Mouse (Mus musculus): ENCODE results near the gene Ptprk. TPM values are rescaled to one million over a fixed set of nuclear protein-coding genes. Genes with fewer than 3 reads are reported as not detected.

Ptprk gene
- polyA plus RNA-seq, 2 experiments from 2014 or later, result 0.81 TPM; not detected in 1

DNA sequence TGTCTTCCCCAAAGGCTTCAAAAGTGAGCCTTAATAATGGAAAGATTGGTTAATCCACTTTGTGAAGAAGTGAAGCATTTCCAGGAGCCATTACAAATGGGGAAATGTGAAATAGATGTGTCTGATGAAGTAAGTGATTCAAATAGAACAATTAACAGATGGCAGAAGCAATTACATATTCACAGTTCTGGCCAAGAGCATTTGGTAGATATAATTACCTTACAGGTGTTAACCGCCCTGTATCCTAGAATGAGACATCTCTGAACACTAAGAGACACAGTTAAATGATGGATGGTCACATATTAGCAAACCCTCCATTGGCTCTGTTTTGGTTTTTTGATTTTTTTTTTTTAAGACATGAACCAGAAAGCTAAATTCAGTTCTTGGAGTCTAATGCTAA lies 361.5 kb downstream of the Ptprk start:
- ATAC-seq, result no peak

DNA sequence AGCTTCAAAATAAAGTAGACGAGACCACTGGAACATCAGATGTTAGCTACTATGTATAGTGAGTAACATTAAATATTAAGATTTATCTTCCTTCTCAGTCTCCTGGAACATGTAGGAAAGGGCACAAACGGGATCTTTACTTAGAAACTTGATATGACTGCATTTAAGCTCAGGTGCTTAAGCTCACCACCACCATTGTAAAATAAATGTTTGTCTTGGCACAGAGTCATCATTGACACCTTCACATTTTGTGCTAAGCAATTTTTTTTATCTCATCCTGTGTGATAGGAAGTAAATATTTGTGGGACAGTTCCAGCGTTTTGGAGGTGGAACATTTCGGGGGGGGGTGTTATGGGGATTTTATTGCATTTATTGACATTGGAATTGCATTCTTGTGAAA lies 375.2 kb downstream of the Ptprk start:
- ATAC-seq, result no peak

DNA sequence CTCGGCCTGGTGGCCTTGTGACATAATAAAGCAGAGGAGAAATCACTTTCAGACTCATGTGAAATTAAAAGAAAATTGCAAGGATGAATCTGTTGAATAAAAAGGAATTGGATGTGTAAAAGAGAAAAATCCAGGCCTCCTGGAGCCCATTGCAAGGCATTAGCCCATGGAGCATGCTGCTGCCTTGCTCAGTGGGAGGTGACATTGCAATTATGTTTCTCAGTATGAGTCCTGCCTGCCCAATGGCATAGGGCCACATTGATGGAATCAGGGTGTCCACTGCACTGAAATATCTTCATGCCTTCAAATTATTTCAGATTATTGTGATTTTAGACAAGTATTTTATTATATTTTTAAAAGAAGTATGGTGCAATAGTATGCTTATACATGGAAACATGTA lies 376.0 kb downstream of the Ptprk start:
- no peak for ATAC-seq

DNA sequence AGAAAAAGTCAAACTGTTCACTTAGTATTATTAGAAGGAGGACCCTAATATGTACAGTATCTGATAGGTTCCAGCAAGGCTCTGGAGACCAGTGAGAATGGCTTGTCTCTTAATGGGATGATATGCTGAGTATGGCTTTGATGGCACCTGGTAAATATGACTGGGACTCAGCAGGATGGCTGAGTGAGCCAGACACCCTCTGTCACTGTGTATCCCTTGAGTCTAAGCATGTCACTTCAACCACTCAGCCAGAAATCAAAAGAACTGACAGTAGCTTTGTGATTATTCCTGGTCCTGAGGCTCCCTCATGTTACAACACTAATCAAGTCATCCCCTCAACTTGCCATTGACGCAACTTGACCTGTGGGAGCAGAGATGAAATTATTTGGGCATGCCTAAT lies 383.4 kb downstream of the Ptprk start:
- ATAC-seq, result no peak

DNA sequence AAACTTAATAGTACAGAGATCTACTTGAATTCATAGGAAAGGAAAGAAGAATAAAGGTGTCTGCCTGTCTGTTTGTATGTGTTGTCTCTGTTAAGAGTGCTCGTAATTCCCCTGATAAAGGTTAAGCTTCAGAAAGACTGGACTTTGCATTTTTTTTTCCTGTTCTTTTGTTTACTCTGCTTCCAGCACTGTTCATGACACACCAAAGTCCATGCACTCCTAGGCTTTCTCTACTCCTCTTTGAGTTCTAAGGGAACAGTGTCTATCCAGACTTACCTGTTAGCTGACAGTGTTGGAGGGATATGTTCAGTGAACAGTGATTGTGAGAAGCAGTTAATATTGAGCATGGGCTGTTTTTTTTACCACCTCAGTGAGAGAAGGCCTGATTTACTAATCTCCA lies 385.3 kb downstream of the Ptprk start:
- no peak for ATAC-seq

DNA sequence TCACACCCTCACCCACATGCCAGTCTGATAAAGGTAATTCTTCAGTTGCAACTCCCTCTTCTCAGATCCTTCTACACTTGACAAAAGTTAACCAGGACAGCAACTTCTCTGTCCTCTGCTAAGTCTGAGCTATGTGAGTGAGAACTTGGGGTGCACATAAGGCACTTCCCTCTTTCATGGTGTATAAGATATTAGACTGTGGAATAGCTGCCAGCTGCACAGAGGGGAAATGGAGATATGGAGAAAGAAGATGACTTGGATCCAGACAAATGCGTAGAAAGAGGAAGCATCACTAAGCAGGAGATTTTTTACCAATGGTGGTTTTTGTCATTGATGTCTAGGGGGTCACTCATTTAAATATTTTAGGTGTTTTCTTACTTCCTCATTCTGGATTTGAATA lies 389.1 kb downstream of the Ptprk start:
- no peak for ATAC-seq

DNA sequence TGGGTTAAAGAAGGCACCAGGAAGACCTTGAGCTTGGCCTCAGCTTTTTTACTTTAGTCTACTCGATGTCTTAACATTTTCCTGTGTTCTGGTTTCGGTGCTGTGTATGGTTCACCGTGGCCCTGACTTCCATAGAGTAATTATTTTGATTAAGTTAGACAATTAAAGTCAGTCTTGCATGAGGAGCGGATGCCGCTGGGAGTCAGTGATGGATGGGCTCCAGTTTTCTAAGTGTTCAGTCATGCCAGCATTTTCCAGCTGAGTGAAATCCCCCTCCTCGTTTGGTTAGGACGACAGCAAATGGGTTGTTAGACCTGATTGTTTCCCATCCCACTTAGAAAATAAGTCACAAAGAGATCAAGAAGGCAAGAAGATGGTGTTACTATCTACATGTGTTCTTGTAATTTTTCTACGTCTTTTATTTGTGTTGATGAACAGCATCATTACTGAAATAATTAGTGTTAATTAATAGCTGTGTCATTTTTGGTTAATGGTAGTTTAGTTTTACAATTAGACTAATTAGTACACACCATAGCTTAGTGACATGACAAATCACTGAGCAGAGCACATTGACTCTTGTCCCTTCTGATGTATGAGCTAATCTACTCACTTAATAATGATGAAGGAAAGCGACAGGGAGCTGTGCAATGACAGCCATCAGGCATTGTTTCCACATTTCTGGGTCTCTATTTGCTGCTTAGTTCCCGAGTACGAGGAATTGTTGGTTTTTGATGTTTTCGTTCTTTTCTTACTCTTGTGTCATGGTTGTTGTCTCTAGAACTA lies 390.3 kb downstream of the Ptprk start:
- no peak for ATAC-seq

DNA sequence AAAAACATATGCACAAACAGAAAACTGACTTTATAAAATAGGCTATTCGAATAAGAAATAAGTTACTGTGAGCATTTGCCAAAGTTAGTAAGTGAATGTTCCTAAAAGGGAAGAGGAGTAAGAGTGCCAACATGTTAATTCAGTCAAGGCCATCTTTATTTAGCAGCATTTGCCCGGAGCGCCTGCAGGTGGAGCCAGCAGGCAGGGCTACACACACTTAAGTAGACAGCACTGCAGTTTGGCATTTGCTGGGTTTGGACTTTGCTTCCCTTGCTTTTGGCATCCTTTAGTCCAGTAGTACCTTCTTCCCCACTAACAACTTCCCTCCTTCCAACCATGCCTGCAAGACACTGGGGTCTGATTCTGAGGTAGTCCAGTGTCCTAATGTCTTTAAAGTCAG lies 411.0 kb downstream of the Ptprk start:
- ATAC-seq, result peak; percentile 90

DNA sequence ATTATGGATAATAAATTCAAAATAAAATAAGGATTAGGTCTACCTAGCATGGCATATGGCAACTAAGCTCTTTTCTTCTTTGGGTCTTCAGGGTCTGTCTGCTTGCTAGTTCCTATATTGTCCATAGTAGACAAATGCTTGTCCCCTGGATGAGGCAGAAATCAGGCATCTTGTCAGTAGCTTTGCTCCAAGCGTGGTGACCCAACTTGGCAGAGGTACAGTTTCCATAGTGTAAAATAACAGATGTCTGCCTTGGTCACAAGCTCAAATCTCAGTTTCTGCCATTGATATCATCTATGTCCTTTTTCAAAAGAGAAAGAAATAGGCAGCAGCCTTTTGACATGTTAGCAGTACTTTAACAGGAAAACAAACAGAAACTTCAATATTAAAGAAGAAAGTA lies 416.4 kb downstream of the Ptprk start:
- ATAC-seq, result no peak

DNA sequence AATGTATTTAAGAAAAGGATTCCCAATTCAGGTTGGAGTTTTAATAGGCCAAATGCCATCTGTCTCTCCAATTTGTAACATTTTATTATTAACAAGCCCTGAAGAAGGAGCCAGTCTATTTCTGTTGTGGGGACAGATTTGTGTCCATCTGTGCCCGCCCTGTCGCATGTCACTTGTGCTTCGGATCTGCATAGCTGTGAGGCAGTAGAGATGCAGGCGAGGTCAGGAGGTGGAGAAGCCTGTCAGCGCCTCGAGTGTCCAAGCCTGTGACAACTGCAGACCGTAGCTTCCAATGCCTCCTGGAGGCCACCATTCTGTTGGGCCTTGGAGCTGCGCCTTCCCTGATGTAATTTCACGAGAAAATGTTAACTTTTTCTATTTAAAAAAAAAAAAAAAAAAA lies 417.6 kb downstream of the Ptprk start:
- no peak for ATAC-seq

DNA sequence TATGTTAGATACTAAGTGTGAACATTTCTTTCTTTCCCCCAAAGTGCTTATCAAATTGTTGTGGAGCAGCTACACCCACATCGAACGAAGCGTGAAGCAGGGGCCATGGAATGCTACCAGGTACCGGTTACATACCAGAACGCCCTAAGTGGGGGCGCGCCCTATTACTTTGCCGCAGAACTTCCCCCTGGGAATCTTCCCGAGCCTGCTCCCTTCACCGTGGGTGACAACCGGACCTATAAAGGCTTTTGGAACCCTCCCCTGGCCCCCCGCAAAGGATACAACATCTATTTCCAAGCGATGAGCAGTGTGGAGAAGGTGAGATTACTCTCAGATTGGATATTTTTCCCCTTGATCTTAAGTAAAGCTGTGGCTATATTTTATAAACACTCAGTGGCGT lies 418.2 kb downstream of the Ptprk start:
- ATAC-seq, result no peak

DNA sequence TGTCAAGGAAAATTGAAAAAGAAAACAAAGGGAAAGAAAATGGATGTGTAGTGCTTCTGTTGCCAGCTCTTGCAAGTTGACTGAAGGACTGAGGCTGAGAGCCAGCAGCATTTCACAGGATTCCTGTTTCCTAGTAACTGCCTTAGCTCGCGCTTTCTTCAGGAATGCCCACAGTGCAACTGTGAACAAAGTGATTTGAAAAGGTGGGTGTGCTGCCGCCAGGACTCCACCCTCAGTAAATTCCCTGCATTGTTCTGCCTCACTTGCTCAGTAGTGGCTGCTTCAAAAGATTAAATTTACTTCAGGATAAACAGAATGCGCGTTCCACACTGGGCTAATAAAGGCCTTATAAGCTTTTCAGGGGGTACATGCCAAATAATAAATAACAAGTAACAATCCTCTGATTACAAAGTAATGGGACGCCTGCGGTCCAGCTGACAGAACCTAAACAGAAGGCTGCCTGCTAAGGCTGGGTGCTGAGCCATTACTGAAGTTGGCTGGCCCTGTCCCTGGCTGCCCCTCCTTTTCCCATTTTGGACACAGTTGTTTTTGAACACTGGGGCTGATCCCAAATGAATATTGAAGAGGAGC lies 418.7 kb downstream of the Ptprk start:
- ATAC-seq, result no peak

DNA sequence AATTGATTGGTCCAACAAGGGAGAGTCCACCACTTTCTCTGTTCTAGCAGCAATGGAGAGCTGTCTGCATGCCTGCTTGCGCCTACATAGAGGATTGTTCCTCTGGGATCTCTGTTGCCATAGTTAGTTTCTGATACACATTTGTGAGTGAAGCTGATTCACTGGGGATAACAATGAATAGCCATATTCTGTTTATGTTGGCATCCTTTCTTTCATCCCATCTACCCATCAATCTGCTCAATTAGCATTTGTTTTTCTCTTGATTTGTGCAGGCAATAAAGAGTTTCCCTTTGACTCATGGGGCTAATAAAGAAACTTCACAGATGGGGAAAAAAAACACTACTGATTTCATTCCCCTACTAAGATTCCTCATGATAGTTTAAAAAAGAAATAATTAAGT lies 423.2 kb downstream of the Ptprk start:
- ATAC-seq, result no peak

DNA sequence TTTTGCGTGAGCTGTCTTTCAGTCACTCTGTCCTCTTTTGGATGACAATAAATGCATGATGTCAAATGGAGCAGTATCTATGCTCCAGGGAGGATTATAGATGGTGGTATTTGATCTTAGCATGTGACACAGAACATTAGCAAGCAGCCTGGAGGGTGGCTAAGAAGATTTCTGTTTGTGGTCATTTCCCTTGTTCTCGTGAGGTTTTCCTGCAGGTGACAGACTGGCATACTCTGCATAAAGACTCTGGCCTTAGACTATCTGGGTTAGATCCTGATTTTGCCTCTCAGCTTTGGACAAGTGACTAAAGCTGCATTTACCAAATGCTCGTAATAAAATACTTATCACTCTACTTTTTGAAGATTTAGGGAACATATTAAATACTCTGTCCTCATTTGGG lies 423.9 kb downstream of the Ptprk start:
- ATAC-seq, result no peak

DNA sequence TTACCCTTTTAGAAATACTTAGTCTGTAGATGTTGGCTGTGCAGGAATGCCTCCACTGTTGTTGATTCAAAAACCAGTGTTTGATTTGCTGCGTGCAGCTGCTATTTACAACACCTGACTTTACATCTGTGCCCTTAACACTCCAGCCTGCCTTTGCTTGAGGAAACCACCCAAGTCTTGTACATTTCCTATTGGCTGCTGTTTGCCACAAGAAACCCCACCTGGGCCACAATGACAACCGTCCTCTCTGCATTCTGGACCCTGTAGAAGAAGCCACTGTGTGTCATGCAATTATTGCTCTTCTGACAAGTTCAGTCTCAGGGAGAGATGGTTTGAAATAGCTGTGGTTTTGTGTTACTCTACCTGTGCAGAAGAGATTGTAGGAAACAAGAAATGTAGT lies 439.0 kb downstream of the Ptprk start:
- no peak for ATAC-seq

DNA sequence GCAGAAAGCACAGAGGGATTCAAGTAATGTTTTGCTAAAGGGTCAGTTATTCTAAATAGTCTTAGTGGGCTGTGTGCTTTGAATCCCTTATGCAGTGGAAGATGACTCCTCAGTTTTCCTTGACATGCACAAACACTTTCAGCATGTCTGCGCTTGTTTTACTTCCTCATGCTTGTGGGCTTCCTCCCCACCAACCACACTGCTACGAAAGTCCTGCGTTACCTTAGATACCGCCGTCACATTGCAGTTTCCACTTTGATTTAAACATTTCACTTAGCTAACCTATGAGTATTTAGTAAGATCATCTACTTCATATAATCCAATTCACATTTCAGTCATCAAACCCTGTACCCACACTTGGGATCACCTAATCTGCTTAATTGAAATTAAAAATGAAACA lies 441.5 kb downstream of the Ptprk start:
- peak; percentile 64 for ATAC-seq

DNA sequence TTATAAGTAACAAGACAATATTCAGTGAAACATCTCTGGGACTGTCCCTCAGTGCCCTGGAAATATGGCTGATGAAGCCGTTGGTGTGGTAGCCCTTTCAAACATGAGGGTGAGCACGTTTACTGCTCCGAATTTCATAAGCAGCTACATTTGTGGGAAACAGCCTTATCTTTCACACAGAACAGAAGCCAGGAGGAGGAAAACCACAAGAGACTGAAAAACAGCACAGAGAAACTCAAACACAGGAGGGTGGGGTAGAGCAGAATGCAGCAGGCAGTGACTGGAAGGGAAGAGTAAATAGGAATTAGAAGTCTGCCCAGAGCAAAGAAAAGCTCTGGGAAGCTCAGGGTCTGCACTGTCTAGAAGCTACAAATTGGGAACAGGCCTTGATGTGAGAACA lies 443.7 kb downstream of the Ptprk start:
- peak; percentile 26 for ATAC-seq

DNA sequence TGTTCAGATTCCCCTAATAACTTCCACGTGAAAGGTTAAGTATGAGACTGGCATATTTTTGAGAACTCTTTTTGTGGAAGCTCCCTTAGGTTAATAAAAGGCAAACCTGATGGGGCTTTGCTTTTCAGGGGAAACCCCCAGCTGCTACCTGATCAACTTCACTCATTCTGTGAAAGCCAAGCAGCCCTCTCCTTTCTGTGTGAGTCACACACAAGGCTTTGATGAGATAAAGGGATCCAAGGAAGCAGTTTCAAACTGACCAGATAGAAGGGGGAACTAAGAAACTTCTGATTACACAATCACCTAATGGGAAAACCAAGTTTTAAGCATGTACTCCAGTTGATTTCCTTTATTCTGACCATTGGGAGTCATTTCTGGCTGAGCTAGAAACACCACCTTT lies 445.2 kb downstream of the Ptprk start:
- ATAC-seq, result peak; percentile 60

DNA sequence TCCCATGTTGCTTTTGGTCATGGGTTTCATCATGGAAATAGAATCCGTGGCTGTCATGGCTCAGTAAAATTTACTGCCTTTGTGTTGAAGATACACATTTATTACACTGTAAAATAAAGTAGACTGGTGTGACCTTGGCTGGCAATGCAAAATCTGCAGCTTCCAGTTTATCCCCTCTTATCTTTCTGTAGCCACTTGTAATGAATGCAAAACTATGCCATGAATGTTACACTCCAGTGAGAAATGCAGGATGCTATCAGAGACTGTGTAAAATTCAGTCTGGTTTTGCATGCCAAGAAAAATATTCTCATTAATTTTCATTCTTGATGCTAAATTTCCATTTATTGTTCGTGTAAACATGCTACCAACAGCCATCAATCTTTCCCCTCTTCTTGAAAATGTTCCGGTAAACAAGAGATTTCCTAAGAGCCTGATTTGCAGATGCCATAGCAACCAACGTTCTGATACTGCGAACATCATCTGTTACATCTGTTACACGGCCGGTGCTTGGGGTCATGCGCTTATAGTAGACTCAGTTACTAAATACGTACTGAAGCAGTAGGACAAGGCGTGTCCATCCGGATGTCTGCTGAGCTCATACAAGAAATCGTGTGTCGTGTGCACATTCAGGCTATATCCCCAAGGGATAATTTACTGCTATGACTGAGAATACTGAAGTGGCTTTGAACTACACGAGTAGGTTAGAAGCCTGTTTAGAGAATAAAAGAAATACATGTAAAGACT lies 449.5 kb downstream of the Ptprk start:
- no peak for ATAC-seq

DNA sequence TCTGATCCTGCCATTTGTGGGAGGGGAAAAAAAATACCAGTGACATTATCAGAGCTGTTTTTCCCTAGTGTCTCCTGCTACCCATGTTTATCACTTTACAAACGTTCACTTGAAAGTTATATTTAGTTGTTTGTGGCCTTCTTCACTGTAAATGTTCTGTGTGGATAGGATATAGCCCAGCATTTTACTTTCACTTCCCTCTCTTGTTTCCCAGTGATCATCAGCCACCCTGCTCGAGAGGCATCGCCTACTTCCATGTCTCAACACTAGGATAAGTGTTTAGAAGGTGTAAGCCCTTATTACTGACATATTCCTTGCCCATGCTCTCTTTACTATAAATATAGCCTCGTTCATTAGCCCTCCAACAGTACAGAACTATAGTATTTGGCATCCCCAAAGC lies 466.0 kb downstream of the Ptprk start:
- no peak for ATAC-seq

DNA sequence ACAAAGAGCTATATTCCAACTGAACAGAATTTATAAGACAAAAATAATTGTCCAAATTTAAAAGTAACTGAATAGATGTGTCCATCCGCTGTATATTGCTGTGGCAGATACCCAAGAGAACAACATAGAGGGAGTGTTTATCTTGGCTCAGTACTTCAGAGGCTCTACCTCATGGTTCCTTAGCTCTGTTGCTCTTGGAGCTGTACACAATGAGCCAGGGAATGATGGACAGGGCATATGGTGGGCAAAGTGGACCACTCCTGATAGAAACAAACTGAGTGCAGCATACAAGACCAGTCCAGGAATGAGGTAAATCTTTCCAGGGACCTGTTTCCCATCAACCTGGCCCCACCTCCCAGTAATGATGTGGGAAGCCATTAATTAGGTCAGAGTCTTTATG lies 468.1 kb downstream of the Ptprk start:
- no peak for ATAC-seq

DNA sequence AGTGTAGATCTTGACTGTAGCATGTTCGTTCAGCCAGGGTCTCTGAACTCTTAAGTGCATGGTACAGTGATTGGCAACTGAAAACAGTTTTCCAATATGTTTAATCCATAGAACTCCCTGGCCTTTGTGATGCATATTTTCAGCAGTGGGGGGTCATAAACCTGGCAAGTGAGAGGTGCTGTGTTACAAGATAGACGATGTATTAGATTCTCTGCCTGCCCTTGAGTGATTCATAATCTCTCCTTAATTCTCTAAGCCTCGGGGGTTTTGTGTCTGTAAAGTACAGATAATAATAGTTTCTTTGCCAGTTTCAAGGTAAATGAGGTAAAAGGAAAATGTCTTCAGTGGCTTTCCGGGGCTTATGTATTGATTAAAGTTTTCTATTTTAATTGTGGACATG lies 475.9 kb downstream of the Ptprk start:
- no peak for ATAC-seq

DNA sequence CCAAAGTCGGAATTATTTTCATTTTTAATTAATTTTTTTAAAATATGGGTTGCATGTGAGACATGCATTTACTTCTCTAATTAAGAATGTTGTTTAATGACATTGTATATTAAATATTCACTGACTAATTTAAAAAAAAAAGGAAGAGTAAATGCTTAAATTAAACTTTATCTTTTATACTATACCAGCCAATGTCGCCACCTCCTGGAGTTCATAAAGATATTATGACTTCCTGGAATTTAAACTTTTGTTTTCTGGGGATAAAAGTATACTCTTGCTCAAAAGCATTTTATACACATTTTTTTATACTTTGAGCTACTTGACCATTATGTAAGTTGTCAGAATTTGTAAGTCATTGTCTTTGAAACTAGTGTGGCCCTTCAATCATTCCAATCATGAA lies 477.4 kb downstream of the Ptprk start:
- ATAC-seq, result no peak

DNA sequence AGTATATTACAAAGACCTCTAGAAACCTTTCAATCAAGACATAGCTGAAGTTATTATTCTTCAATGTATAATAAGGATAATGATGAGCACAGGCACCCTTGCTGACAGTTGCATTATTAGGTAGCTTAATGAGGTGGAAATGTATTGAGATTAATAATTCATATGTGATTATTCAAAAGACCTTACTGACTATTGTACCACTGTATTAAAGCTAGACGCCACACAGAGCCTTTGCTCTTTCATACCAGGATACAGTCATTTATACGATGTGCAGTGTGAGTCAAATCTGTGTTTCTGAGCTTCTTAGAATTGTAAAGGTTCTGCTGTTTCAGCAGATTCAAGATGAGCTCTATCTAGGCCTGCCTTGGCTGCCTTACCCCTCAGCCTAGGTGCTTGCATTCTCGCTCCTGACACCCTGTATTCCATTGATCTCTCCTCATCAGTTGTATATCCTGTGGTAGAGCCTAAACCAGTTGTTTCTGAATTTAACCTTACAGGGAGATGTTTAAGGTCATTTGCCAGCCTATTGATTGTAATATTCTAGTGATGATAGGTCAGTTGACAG lies 489.6 kb downstream of the Ptprk start:
- no peak for ATAC-seq
